Mouse (Mus musculus): Measurements from ENCODE around the gene Kdelr3. TPM values are rescaled to one million over a fixed set of nuclear protein-coding genes. Genes with fewer than 3 reads are reported as not detected.
A peak's percentile ranks its signal among the peaks of the same experiment; 100 is the strongest.

The Kdelr3 gene
- total RNA-seq, 2 experiments from 2014 or later = not detected

DNA sequence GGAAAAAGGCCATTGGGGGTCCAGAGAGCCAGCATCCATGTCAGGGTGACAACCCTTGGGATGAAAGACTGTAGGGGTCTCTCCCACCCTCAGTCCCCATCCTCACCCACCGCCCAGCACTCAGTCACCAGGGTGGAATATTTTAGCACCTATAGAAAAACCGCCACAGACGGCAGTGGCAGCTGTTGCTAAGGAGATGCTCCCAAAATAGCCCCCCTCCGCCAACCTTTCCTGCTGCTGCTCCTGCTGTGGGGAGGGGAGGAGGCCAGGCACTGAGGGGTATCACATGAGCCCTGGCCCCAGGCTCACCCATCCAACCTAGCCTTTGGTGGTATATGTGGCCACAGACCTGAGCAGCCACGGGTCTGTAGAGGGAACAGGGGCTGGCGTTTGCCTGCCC lies 6.2 kb upstream of the Kdelr3 start:
- ATAC-seq (replicated peaks; ENCODE audit: low FRiP score, low TSS enrichment, poor library complexity, severe bottlenecking) = no peak

DNA sequence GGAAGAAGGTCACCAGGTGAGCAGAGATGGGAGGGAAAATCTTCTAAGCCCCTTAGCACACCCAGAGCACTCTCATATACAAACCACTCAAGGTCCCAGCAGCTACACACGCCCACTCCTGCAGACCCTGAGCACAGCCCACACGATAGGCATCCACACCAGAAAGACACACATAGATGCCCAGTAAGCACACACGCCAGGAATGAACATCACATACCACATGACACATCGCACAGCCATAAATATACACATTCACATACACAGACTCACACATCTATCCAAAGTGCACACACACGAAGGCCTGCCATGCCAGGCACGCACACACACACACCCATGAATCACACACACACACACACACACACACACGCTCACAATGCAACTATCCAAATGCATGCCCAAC lies 5.8 kb upstream of the Kdelr3 start:
- no peak for ATAC-seq (replicated peaks; ENCODE audit: low FRiP score, low TSS enrichment, poor library complexity, severe bottlenecking)

DNA sequence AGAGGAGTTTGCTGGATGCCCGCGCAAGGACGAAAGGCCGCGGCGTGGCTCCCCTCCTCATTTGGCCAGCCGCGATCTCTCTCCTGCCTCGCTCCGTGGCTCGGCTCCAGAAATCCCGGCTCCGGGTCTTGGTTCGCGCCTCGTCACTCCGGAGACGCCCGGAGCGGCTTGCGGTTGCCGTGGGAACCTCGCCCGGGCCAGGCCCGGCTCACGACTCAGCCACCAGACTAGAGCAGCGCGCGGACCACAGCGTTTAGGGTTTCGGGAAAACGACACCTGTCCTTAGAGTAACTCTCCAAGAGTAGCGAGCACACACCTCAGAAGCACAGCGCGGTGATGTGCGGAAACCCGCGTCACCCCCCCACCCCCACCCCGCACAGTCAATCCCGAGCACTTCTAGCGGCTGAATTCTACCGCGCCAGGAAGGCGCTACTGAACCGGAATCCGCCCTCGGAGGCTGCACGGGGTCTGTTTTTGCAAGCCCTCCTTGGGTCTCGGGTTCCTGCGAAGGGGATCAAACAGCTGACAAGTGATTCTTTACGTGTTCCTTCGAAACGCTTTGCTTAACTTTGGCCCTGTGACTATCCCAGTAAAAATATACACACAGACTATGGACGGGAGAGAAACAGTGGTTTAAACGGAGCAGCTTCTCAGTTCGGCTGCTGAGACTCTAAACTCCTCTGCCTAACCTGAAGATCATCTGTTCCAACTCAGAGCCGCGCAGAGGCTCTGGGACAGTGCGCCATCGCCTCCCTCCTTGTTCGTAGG lies 4.5 kb upstream of the Kdelr3 start:
- peak; percentile 56; the same call in 1 of the 2 replicates for ATAC-seq (replicated peaks; ENCODE audit: low FRiP score, low TSS enrichment, poor library complexity, severe bottlenecking)

DNA sequence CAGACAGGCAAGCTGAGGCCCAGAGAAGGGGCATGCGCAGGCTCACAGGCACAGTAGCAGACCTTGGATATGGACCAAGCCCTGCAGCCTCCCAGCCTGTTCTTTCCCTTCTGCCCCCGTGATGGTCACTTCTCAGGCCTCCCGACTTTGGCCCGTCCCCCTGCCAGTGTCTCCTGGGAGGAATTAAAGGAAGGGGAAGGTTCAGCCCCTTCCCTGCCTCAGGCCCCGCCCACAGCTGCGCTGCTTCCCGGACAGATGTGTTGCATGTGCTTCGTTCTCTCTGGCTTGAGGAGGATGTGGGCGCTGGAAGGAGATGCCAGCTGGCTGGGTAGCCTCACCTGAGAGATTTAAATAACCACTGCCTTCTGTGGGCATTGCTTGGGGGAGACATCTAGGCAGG lies 2.3 kb upstream of the Kdelr3 start:
- ATAC-seq (replicated peaks; ENCODE audit: low FRiP score, low TSS enrichment, poor library complexity, severe bottlenecking) = no peak

DNA sequence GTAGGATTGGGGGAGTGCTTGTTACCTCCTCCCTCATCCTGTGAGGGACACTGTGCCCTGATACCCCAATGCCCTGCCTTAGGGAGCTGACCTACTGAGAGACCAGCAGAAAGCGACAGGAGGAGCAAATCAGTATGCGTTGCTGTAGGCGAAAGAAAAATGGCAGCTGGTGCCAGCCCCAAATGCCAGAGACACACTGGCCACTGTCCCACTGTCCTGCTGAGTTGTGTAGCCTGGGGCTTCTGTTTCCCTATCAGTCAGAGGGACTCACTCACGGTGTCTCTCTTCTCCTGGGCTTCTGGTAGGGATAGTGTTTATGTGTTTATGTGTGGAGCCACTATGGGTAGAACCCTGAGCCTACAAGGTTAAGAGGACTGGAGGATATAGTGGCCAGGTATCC lies 1.5 kb downstream of the Kdelr3 start:
- ATAC-seq (replicated peaks; ENCODE audit: low FRiP score, low TSS enrichment, poor library complexity, severe bottlenecking) = no peak

DNA sequence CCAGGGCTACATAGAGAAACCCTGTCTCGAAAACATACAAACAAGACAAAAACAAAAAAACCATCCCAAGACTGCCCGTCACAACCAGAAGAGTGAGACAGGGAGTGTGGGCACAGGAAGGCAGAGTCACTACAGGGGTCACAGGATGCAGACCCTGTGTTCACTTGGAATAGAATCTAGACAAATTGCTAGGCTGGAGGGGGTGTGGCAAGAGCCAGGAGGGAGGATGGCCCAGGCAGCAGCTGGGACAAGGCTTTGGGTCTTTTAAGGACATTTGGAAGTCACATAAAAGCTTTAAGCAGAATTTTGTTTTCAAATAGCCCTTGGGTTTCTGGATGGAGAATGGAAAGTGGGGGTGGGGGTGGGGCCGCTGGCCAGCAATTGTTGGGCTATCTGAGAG lies 2.4 kb downstream of the Kdelr3 start:
- ATAC-seq (replicated peaks; ENCODE audit: low FRiP score, low TSS enrichment, poor library complexity, severe bottlenecking) = no peak

DNA sequence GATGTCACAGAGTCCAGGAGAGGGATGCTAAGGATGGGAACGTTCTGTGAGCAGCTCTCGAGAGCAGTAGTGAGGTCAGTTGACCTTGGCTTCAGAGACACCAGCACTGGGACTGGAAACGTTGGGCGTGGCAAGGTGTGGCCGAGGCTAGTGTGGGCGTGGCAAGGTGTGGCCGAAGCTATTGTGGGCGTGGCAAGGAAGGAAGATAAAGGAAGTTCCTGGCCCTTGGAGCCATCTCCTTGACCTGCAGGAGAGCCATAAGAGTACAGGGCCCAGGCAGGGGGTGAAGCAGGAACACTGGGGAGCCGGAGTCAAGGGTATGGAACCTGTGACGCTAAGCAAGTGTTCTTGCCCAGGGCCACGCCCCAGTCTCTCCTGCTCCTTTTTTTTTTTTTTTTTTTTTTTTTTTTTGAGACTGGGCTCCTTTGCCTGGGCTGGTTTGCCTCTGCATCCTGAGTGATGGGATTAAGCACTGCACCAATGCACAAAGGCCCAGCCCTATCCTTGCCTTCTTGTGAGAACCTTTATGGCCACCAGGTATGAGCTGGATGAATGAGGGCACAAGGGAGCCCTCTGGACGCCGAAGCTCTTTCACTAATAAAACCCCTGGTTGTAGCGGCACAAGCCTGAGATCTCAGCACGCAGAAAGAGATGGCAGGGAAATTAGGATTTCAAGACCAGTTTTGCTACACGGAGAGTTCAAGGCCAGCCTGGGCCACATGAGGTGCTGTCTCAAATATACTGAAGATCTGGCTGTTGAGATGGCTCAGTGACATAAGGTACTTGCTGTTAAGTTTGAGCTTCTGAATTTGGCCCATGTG lies 3.4 kb downstream of the Kdelr3 start:
- no peak for ATAC-seq (replicated peaks; ENCODE audit: low FRiP score, low TSS enrichment, poor library complexity, severe bottlenecking)

DNA sequence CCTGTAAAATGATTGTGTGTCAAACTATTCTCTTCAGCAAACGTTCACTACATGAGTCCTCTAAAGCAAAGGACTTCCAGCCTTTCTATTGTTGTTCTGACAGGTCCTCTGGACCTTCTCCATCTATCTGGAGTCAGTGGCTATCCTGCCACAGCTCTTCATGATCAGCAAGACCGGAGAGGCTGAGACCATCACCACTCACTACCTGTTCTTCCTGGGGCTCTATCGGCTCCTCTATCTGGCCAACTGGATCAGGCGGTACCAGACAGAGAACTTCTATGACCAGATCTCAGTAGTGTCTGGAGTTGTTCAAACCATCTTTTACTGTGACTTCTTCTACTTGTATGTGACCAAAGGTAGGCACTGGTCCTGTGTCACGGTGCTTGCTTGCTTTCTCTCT lies 9.4 kb downstream of the Kdelr3 start:
- ATAC-seq (replicated peaks; ENCODE audit: low FRiP score, low TSS enrichment, poor library complexity, severe bottlenecking) = no peak

DNA sequence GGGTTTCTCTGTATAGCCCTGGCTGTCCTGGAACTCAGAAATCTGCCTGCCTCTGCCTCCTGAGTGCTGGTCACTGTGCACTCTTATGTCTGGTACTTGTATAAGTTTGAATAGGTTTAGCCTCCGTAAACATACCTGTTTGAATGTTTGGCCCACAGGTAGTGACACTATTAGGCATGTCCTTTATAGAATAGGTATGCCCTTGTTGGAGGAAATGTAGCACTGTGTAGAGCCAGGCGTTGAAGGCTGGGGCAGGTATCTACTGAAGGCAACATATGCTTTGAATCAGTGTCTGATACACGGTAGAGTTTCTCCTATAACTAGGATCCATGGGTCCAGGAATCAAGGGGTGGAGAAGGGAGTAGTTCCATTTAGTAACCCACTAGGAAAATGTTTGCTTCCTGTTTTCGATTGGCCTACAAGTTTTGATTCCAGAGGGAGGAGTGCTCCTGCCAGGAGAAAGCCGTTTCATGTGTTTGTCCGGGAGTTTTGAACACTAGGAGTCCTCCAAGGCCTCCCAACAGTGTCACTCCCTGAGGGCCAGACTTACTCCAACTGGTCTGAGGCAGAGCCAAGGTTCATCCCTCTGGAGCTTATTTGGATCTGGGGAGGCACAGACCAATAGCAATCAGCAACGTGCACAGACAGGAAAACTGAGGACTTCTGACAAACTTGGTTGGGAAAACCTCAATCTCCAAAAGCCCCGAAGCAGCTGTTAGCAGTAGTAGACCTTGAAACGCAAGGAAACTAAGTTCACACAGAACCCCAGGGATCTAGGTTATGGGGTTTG lies 10.0 kb downstream of the Kdelr3 start:
- no peak for ATAC-seq (replicated peaks; ENCODE audit: low FRiP score, low TSS enrichment, poor library complexity, severe bottlenecking)

DNA sequence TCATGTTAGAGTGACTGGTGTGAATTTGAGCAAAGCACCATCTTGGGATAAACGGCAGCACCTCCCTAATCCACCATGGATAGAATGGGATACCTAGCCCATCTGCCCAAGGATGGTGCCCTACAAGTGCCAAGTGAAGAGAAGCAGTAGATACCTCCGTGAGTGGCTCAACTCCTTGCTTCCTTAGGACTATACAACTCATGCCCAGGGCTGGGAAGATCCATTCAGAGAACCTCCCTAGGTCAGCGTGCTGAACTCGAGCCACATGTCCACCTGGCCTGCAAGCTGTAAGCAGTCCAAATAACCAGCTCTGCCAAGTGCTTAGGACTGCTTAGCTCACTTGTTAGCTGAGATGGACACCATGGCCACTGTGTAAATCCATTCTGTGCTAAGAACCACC lies 11.0 kb downstream of the Kdelr3 start:
- ATAC-seq (replicated peaks; ENCODE audit: low FRiP score, low TSS enrichment, poor library complexity, severe bottlenecking) = no peak

DNA sequence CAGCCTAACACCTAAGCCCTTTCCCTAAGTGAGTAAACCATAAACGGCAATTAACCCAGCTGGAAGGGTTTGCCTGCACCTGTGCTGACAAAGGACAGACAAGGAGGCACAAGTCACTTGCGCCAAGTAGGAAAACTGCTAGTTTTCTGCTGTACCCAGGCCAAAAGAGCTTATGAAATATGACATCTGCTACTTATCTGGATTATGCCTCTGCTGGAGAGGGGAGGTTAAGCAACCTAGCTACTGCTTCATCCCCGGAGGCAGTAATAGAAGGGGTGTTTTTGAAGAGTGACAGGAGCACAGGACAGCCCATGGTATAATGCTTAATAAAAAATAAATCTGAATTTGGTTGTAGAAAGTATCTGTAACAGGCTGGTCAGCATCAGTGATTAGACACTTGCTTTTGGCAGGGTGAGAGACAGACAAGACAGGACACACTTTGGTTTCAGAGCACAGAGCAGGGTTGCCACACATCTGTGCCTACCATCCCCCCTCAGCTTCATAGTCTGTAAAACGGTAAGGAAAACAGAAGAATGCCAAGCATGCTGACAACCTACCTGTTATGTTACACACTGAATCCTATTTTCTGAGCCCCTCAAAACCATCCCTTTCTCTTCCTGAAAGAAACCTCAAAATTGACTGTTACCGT lies 11.9 kb downstream of the Kdelr3 start:
- no peak for ATAC-seq (replicated peaks; ENCODE audit: low FRiP score, low TSS enrichment, poor library complexity, severe bottlenecking)

DNA sequence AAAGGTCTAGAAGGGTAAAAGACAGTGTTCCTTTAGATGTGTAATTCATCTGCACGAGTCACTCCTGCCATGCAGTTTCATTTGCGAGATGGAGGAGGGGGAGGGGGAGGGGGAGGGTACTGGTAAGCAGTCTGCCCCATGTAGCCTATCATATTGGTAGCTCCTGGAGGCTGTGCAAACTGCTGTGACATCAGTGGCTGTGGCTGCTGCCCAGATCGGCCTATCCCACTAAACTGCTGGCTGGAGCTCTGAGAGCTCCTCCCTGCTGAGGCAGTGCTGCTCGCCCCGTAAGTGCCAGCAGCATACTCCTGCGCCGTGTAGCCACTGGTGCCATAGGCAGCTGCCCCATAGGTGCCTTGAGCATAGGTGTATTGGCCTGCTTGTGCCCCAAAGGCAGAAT lies 13.7 kb downstream of the Kdelr3 start:
- no peak for ATAC-seq (replicated peaks; ENCODE audit: low FRiP score, low TSS enrichment, poor library complexity, severe bottlenecking)

DNA sequence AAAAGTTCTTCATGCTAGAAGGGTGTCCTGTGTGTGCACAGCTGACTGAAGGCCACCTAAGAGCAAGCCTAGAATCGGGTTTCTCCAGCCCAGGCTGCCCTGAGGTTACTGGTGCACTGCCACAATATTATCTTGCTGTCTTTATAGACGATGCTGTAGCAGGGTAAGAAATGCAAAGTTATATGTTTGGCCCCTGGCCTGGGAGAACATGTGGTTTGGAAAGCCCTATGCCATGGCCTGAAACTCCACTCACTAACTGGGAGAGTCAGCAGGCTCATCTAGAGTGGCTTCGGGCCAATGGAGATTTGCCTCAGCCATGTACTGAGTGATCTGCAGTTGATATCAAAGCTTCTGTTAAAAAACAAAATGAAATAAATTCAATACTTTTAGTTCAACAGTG lies 17.6 kb downstream of the Kdelr3 start:
- ATAC-seq (replicated peaks; ENCODE audit: low FRiP score, low TSS enrichment, poor library complexity, severe bottlenecking) = no peak

DNA sequence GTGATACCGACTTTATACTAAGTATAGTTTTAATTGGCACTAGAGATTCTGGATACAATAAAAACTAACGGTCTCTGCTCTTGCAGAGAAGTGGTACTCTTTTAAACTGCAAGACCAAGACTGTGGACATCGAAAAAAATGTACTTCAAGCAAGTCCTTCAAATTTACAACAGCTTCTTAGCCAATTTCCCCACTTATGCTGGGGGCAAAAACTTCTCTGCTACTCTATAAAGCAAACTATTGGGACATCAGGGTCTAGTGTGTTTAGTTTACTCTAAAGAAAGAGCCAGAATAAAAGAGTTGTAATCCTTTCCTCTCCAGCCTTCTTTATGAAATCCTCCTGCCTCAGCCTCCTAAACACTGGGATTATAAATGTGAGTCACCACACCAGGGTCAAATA lies 27.8 kb downstream of the Kdelr3 start:
- ATAC-seq (replicated peaks; ENCODE audit: low FRiP score, low TSS enrichment, poor library complexity, severe bottlenecking) = no peak

DNA sequence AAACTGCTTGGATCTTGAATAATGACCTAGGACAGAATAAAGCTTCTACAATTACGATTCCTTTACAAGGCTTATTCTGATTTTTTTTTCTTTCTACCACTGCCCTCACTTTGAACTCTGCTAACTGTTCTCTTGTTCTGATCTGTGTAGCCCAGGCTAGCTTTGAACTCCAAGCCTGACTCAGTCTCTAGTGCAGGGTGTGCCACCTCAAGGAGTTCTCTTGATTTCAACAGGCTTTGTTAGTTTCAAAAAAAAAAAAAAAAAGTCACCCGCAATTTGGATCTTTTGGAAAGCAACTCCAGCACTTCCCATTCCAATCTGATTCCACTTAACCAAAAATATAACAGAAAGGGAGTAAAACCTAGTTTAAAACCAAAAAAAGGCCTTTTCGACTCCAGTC lies 29.3 kb downstream of the Kdelr3 start:
- ATAC-seq (replicated peaks; ENCODE audit: low FRiP score, low TSS enrichment, poor library complexity, severe bottlenecking) = no peak

DNA sequence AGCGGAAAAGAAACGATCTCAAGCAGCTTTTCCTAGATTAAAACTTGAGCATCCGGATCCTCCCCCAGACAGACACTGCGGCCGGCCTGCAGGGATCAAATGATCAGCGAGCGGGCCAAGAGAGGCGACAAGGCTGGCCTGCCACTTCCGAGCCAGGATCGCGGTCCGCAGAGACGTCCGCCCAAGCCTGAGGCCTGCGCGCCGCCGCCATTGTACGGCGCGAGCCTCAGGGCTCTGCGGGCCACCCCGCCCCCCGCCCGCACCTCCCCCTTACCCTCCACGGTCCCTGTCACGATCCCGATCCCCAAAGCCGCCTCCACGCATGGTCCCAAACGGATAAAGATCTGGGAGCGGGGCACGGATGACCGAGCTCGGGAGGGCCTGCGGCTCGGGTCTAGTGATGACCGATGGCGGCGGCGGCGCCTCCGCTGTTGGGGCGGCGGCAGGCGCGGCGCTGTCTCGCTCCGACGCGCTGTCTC lies 29.7 kb downstream of the Kdelr3 start:
- peak; percentile 21 for ATAC-seq (replicated peaks; ENCODE audit: low FRiP score, low TSS enrichment, poor library complexity, severe bottlenecking)

DNA sequence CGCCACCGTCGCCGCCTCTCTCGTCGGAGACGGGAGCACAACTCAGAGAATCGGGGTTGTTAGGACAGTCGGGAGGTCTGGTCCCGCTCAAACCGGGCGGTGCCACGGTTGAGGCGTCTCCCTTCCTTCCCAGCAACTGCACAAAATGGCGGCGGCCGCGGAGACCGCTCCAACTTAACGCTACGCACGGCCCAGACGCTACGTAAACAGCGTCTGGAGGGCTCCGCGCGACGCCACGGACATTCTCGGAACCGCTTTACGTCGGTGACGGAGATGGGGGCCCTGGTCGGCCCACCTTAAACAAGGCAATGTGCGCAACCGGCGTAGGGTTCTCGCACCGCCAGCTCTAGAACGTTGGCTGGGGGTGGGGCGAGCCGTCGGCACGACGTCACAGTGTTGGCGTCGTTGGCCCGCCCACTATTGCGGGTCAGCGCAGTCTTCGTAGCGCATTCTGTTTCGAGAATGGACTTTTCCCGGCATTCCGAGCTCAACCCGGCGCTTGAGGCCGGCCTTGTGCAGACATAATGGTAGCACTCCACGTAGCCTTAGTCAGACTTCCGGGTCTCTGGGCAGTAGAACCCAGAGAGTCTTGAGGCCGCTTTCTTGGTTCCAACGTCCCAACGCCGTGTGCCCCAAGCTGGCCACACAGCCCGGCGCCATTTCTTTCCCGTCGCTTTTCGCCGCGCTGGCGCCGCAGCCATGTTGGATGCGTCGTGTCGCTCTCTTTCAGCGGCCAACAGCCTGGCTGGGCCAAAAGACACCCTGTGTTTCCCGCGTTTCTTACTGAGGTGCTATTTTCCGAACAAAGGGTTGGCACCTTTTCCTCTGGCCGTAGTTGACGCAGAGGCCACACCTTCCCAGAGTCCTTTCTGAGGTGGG lies 30.4 kb downstream of the Kdelr3 start, which contains the start of gene Ddx17:
TSS of gene Ddx17 (minus strand) at position 332 of the 879 bp plus-strand sequence.
- ATAC-seq (replicated peaks; ENCODE audit: low FRiP score, low TSS enrichment, poor library complexity, severe bottlenecking) = peak; percentile 97

DNA sequence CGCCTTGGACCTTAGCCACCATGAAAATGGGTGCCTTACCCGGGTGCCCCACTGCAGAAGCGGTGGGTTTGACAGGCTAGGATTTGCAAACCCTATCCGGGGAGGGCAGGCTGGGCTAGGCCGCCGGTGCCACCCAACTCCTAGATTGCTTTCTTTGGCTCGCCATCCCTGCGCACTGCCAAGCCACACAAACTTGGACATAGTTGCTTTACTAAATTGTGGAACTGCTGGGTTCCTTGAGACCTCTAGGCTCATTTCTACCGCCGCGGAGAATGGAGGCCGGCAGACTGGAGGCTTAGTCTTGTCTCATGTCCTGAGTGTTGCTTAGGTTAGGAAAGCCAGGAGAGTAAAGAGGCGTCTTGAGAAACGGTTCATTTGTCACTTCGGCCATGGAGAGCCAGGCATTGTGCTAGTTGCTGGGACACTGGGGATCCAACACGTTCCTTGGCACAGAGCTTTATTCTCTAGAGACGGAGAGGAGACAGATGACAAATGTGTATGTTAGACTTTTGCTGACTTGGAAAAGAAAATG lies 31.1 kb downstream of the Kdelr3 start:
- ATAC-seq (replicated peaks; ENCODE audit: low FRiP score, low TSS enrichment, poor library complexity, severe bottlenecking) = 0 out of 2 replicates have a peak, but pooled peaks have one; percentile 4
